Mouse (Mus musculus): ENCODE data around the gene Gtf2h1.

GRCm38 (mm10) chr7:46838891-46839302 lies 43.0 kb downstream of the Gtf2h1 start:
- TF ChIP-seq CTCF (IDR thresholded peaks at IDR 0.05; ENCODE audit: extremely low read depth, insufficient read length, insufficient replicate concordance, low read depth, low read length) (no peak), POLR2A (IDR thresholded peaks at IDR 0.05; ENCODE audit: low read depth, low read length) (peak; percentile 46; the same call in 1 of the 2 replicates)
